Mouse (Mus musculus) lung, postnatal 0 days (tissue): ENCODE results near the gene Creb3l2.

Source experiments
- CTCF ChIP-seq: IDR thresholded peaks from 2 replicates; pipeline ENCODE4 v1.5.1; 2016; ENCODE audit warnings: antibody characterized with exemption, mild to moderate bottlenecking
- EP300 ChIP-seq: IDR thresholded peaks from 2 replicates; pipeline ENCODE4 v1.6.1; 2016; ENCODE audit warnings: antibody characterized with exemption, mild to moderate bottlenecking, control low read depth

- TF ChIP-seq EP300 (no peak), CTCF (no peak)
These were observed 4.9 kb downstream of the Creb3l2 start for GRCm38 (mm10) chr6:37437086-37437485.
